Mouse (Mus musculus): ENCODE measurements at regions not wholly inside any gene's neighbourhood (a gene's known extent, or its start where the extent isn't known, plus 50 kb on each side); places are given as distances from the start of the nearest gene placed in this dataset.

GRCm38 (mm10) chr7:83394156-83394555, 190.6 kb upstream of the Tmc3 start:
- no peak for TF ChIP-seq CTCF (IDR thresholded peaks at IDR 0.05; ENCODE audit: control insufficient read depth, insufficient read depth, insufficient read length)
- TF ChIP-seq CEBPB (IDR thresholded peaks at IDR 0.05; ENCODE audit: low read depth) = no peak
- TF ChIP-seq MAX (IDR thresholded peaks at IDR 0.05) = no peak
- no peak for TF ChIP-seq USF1 (IDR thresholded peaks at IDR 0.05; ENCODE audit: low read depth)
- no peak for TF ChIP-seq MYOG (IDR thresholded peaks at IDR 0.05; ENCODE audit: control insufficient read depth, extremely low read depth, insufficient read length)

Data from C2C12 (cell line).